ENCODE assay signal across 8 mouse cellular contexts in the genomic region with DNA sequence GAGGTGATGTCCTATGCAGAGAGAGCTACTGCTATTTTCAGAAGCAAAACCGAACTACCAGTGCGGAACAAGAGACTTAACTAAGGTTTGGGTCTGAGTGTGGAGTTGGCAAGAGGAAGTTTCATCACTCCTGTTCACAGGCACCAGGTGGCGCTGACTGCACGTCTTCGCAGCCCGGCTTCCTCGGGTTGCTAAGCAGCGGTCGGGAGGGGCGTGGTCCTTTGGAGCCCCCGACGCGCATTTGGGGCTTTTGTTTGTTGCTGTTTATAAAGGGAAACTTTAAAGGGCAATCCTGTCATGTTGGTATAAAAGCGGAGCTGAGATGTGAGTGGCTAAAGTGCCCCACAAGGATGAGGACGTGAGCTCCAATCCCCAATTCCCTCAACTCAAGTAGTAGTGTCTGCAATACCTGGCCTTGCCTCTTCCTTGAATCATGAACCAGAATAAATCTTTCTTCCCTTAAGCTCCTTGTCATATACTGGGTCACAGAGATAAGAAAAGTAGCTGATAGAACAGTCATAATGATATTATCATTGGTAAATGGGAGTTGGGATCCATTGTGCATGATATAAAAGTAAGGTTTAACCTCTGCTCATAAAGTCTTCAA. TPM values are rescaled to one million over a fixed set of nuclear protein-coding genes. Genes with fewer than 3 reads are reported as not detected.
DNase-seq lines count a peak whose midpoint lies in the region; ATAC-seq and TF ChIP-seq lines count a peak whose summit lies in the region.

No protein-coding gene starts in this region.

- H3K9ac ChIP-seq in heart, embryonic 13.5 days, result no peak overlapping the region
- no peak overlapping the region for H3K9ac ChIP-seq in liver, embryonic 13.5 days
- no peak overlapping the region for H3K9ac ChIP-seq in neural tube, embryonic 14.5 days (replicated peaks; ENCODE audit: low read depth, low read length)

- H3K4me2 ChIP-seq in heart, embryonic 13.5 days, result peak overlapping the region; percentile 59
- no peak overlapping the region for H3K4me2 ChIP-seq in liver, embryonic 13.5 days
- peak overlapping the region; percentile 42 for H3K4me2 ChIP-seq in neural tube, embryonic 14.5 days (ENCODE audit: low read depth, low read length)

- H3K4me3 ChIP-seq in embryonic fibroblast, embryonic 13.5 days (ENCODE audit: insufficient read depth, low read length), result no peak overlapping the region
- H3K4me3 ChIP-seq in heart, embryonic 13.5 days, result peak overlapping the region; percentile 19; the same call in 1 of the 2 replicates
- no peak overlapping the region for H3K4me3 ChIP-seq in liver, embryonic 13.5 days (replicated peaks)
- H3K4me3 ChIP-seq in neural tube, embryonic 14.5 days (ENCODE audit: low read depth, low read length), result no peak overlapping the region
- H3K4me3 ChIP-seq in thymus, adult 2 months (ENCODE audit: control insufficient read depth, insufficient read depth, low read length), result no peak overlapping the region

- no peaks in the 10 kb centered on the region for H3K36me3 ChIP-seq in heart, embryonic 13.5 days
- H3K36me3 ChIP-seq in liver, embryonic 13.5 days, result no peaks in the 10 kb centered on the region
- H3K36me3 ChIP-seq in neural tube, embryonic 14.5 days (ENCODE audit: control insufficient read depth, insufficient read depth, low read length), result no peaks in the 10 kb centered on the region
- H3K36me3 ChIP-seq in thymus, adult 2 months (ENCODE audit: control insufficient read depth, insufficient read depth, low read length), result no peaks in the 10 kb centered on the region

- peak; percentile 75 for DNase-seq in A20 (ENCODE audit: low read depth, low spot score)
- peak; percentile 89 for DNase-seq in brain, adult 2 months (ENCODE audit: low read depth, low spot score)
- peak; percentile 90 for DNase-seq in kidney, postnatal 10 days
- peak; percentile 5 for DNase-seq in liver, embryonic 13.5 days
- peak; percentile 65 for DNase-seq in thymus, adult 2 months

- H3K27me3 ChIP-seq in heart, embryonic 13.5 days (replicated peaks), result peaks cover 56% of the 10 kb centered on the region
- H3K27me3 ChIP-seq in liver, embryonic 13.5 days, result peaks cover 12% of the 10 kb centered on the region; the same call in 1 of the 2 replicates
- no peaks in the 10 kb centered on the region for H3K27me3 ChIP-seq in neural tube, embryonic 14.5 days (ENCODE audit: control insufficient read depth, insufficient read depth, low read length)
- H3K27me3 ChIP-seq in thymus, adult 2 months (ENCODE audit: control insufficient read depth, insufficient read depth, low read length), result no peaks in the 10 kb centered on the region

- TF ChIP-seq CTCF in embryonic fibroblast, embryonic 13.5 days (IDR thresholded peaks at IDR 0.05; ENCODE audit: borderline replicate concordance, insufficient read depth, low read length), result peak; percentile 90
- 0 out of 2 replicates have a peak, but pooled peaks have one; percentile 47 for TF ChIP-seq CTCF in thymus, adult 2 months (IDR thresholded peaks at IDR 0.05; ENCODE audit: borderline replicate concordance, control insufficient read depth, extremely low read depth, insufficient read depth, low read length, poor library complexity)

- no peaks in the 10 kb centered on the region for H3K4me1 ChIP-seq in embryonic fibroblast, embryonic 13.5 days (ENCODE audit: control insufficient read depth, insufficient read depth, low read length)
- peaks cover 5% of the 10 kb centered on the region; the same call in 1 of the 2 replicates for H3K4me1 ChIP-seq in heart, embryonic 13.5 days
- no peaks in the 10 kb centered on the region for H3K4me1 ChIP-seq in liver, embryonic 13.5 days (replicated peaks)
- no peaks in the 10 kb centered on the region for H3K4me1 ChIP-seq in neural tube, embryonic 14.5 days (ENCODE audit: control insufficient read depth, insufficient read depth, low read length)
- H3K4me1 ChIP-seq in thymus, adult 2 months (replicated peaks; ENCODE audit: control insufficient read depth, insufficient read depth, low read length), result peaks cover 3% of the 10 kb centered on the region

- no peak for TF ChIP-seq POLR2A in embryonic fibroblast, embryonic 13.5 days (IDR thresholded peaks at IDR 0.05; ENCODE audit: low read depth, low read length)
- TF ChIP-seq POLR2A in thymus, adult 2 months (IDR thresholded peaks at IDR 0.05; ENCODE audit: control insufficient read depth, extremely low read depth, insufficient read depth, low read length, poor library complexity), result no peak

- ATAC-seq in heart, embryonic 13.5 days (ENCODE audit: extremely low read depth, insufficient number of reproducible peaks, low FRiP score, low TSS enrichment), result no peak
- ATAC-seq in liver, embryonic 13.5 days (ENCODE audit: low read depth), result no peak
- ATAC-seq in neural tube, embryonic 14.5 days (ENCODE audit: low read depth), result peak; percentile 56; the same call in 1 of the 2 replicates

- H3K27ac ChIP-seq in embryonic fibroblast, embryonic 13.5 days (ENCODE audit: insufficient read depth, low read length), result no peak overlapping the region
- no peak overlapping the region for H3K27ac ChIP-seq in heart, embryonic 13.5 days (replicated peaks)
- H3K27ac ChIP-seq in liver, embryonic 13.5 days, result no peak overlapping the region
- H3K27ac ChIP-seq in neural tube, embryonic 14.5 days (ENCODE audit: low read depth, low read length), result no peak overlapping the region
- H3K27ac ChIP-seq in thymus, adult 2 months (ENCODE audit: control insufficient read depth, insufficient read depth, low read length), result no peak overlapping the region

- H3K9me3 ChIP-seq in heart, embryonic 13.5 days, result no peaks in the 10 kb centered on the region
- no peaks in the 10 kb centered on the region for H3K9me3 ChIP-seq in liver, embryonic 13.5 days (replicated peaks)
- H3K9me3 ChIP-seq in neural tube, embryonic 14.5 days (ENCODE audit: control insufficient read depth, low read length), result no peaks in the 10 kb centered on the region

- 4% methylated on average over 15 of the region's 15 CpGs for WGBS in heart, embryonic 13.5 days
- 5% methylated on average over 15 of the region's 15 CpGs for WGBS in liver, embryonic 13.5 days (ENCODE audit: insufficient replicate concordance)
- WGBS in neural tube, embryonic 14.5 days, result 4% methylated on average over 15 of the region's 15 CpGs
- 4% methylated on average over 15 of the region's 15 CpGs for WGBS in thymus, adult 2 months

RNA-seq across cellular contexts. Expression of gene Slc35f3, which starts 40.1 kb away (rescaled TPM):
- not detected in 2 replicates for polyA plus RNA-seq in embryonic fibroblast, embryonic 13.5 days (2011; ENCODE audit: insufficient read length, low read depth, missing spikeins)
- 0.10 and 0.12 TPM in 2 replicates for polyA plus RNA-seq in heart, embryonic 13.5 days (2015; fragmentation: Nextera tagmentation; extraction: Ambion mirVana)
- polyA plus RNA-seq in liver, embryonic 13.5 days (2015; fragmentation: Nextera tagmentation; extraction: Ambion mirVana), result not detected in 2 replicates
- polyA plus RNA-seq in neural tube, embryonic 14.5 days (2014; fragmentation: Nextera tagmentation; extraction: Ambion mirVana), result 3.5 and 4.3 TPM in 2 replicates
- 0.08 TPM in 1 of 2 replicates, not detected in the other for polyA plus RNA-seq in thymus, adult 2 months (2012; rRNA removed)

Comparison
In these comparisons a context has a peak if more than half of its experiments do, and no peak if none do; other contexts are left out.
1. DNase-seq: peak in every context shown above with its lines; median percentile 90 in kidney, postnatal 10 days; 89 in brain, adult 2 months; 75 in A20; 65 in thymus, adult 2 months; 5 in liver, embryonic 13.5 days.